Mouse (Mus musculus): ENCODE data around the gene Olfr1255.

The Olfr1255 gene

GRCm38 (mm10) chr2:89811751-89812150 lies at the start of gene Olfr1255:
Gene Olfr1255 (plus strand): TSS chr2:89812051.
- no peak for DNase-seq (ENCODE audit: low read depth, low spot score)

- DNase-seq (ENCODE audit: low read depth, low spot score): no peak
These were observed 18.3 kb upstream of the Olfr1255 start, which contains the start of gene Olfr1254 for GRCm38 (mm10) chr2:89793519-89793918. Gene Olfr1254 (minus strand): TSS chr2:89793619.

DNA sequence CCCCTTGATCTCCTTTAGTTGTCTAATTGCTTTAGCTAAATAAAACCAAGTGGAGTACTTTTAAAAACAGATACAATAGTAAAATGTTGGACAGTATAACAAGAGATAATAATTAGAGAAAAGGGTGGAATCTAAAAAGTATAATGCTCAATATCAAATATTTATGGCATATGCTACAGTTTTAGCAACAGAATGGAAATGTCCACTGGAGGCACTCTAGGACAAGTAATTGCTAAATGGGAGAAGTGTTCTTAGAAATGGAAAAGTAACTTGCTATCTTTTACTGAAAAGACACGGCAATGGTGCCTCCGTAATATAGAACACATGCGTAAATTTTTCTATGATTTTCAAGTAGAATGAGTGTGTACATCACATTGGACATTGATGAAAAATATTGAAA lies 12.3 kb upstream of the Olfr1255 start:
- no peak for DNase-seq (ENCODE audit: low read depth, low spot score)

DNA sequence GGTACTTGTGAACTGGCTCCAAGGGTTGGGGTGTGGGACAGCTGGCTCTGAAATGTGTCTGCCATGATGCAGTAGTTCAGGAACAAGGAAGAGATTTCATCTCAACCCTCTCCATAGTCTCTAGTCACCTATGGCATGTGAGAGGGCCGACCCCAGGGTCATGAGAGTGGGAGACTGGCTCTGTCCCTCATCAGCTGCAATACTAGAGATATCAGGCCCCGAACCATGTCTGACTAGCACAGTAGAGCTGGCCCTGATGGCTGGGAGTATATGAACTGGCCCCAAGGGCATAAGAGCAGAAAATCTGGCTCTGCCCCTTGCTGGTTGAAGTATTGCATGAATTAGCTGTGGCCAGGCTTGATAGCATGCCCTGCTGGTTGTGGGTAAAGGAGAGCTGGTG lies 1.1 kb upstream of the Olfr1255 start:
- DNase-seq (ENCODE audit: low read depth, low spot score): no peak

DNA sequence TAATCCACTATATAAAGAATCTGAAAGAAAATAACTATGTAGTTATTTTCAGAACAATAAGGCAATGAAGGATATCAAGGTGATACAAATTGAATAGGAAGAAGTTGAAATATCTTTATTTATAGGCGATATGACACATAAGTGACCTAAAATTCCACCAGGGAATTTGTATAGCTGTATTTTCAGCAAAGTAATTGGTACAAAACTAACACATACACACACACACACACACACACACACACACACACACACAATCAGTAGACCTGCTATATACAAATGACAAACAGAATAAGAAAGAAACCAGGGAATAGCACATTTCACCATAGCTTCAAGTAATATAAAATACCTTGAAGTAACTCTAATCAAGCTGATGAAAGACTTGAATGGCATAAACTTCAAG lies 8.4 kb downstream of the Olfr1255 start:
- DNase-seq (ENCODE audit: low read depth, low spot score): no peak

DNA sequence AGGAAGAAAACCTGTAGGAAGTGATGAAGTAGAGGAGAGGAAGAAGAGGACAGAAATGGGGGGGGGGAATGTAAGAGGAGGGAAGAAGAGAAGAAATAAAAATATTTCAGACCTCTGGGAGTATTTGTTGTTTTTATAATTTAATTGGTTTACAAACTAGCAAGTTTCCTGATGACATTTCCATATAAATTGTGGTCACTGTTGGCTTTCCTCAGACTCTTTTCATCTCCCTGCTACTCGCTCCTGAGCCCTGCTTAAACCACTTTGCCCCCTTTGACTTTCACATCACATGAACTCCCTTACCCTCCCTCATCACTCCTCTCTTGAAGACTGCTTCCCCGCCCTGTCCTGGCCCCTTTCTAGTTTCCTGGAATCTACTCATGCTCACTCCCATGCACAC lies 29.6 kb downstream of the Olfr1255 start, which contains the start of gene Olfr1256:
Olfr1256 (minus strand) TSS at position 101 of the 400 bp plus-strand sequence.
- no peak for DNase-seq (ENCODE audit: low read depth, low spot score)

- no peak for DNase-seq (ENCODE audit: low read depth, low spot score)
These were observed 36.3 kb downstream of the Olfr1255 start, which contains the start of gene Olfr48 for GRCm38 (mm10) chr2:89848105-89848504. Gene Olfr48 (minus strand): TSS chr2:89848205.

- no peak for DNase-seq (ENCODE audit: low read depth, low spot score)
These were observed 37.4 kb downstream of the Olfr1255 start for GRCm38 (mm10) chr2:89849230-89849629.
